Mouse (Mus musculus): Measurements from ENCODE around the gene Mecom. TPM values are rescaled to one million over a fixed set of nuclear protein-coding genes. Genes with fewer than 3 reads are reported as not detected.

Mecom gene
- polyA plus RNA-seq, 1 experiment from 2014 or later: 218 TPM

GRCm38 (mm10) chr3:30560677-30561314, 13.0 kb upstream of the Mecom start:
- WGBS: 48% methylated on average over 6 of the region's 6 CpGs
- Histone ChIP-seq H3K4me3 (ENCODE audit: low read depth, low read length) (no peak overlapping the region), H3K9me3 (ENCODE audit: control insufficient read depth, low read length) (no peaks in the 10 kb centered on the region), H3K36me3 (ENCODE audit: control insufficient read depth, insufficient read depth, low read length) (no peaks in the 10 kb centered on the region), H3K27me3 (ENCODE audit: control insufficient read depth, insufficient read depth, low read length) (no peaks in the 10 kb centered on the region), H3K4me2 (ENCODE audit: low read depth, severe bottlenecking) (no peak overlapping the region), H3K4me1 (ENCODE audit: control insufficient read depth, insufficient read depth, low read length) (no peaks in the 10 kb centered on the region), H3K27ac (replicated peaks; ENCODE audit: low read depth, low read length) (no peak overlapping the region), H3K9ac (ENCODE audit: low read length) (no peak overlapping the region)
- no peak for DNase-seq (ENCODE audit: low spot score)
- no peak for ATAC-seq (ENCODE audit: insufficient number of reproducible peaks, low FRiP score, low TSS enrichment, low read depth)

GRCm38 (mm10) chr3:30553741-30554140, 5.9 kb upstream of the Mecom start:
- Histone ChIP-seq H3K9me3 (ENCODE audit: control insufficient read depth, low read length) (no peaks in the 10 kb centered on the region), H3K27me3 (ENCODE audit: control insufficient read depth, insufficient read depth, low read length) (no peaks in the 10 kb centered on the region), H3K4me2 (ENCODE audit: low read depth, severe bottlenecking) (no peak overlapping the region), H3K9ac (ENCODE audit: low read length) (no peak overlapping the region), H3K4me1 (ENCODE audit: control insufficient read depth, insufficient read depth, low read length) (peaks cover 5% of the 10 kb centered on the region; the same call in 1 of the 2 replicates), H3K4me3 (ENCODE audit: low read depth, low read length) (no peak overlapping the region), H3K27ac (replicated peaks; ENCODE audit: low read depth, low read length) (no peak overlapping the region), H3K36me3 (ENCODE audit: control insufficient read depth, insufficient read depth, low read length) (no peaks in the 10 kb centered on the region)
- no peak for ATAC-seq (ENCODE audit: insufficient number of reproducible peaks, low FRiP score, low TSS enrichment, low read depth)
- DNase-seq (ENCODE audit: low spot score): no peak
- 73% methylated on average over 6 of the region's 6 CpGs for WGBS

GRCm38 (mm10) chr3:30550218-30550617, 2.4 kb upstream of the Mecom start:
- Histone ChIP-seq H3K4me3 (ENCODE audit: low read depth, low read length) (no peak overlapping the region), H3K27ac (replicated peaks; ENCODE audit: low read depth, low read length) (no peak overlapping the region), H3K4me1 (ENCODE audit: control insufficient read depth, insufficient read depth, low read length) (peaks cover 21% of the 10 kb centered on the region), H3K9ac (ENCODE audit: low read length) (no peak overlapping the region), H3K9me3 (ENCODE audit: control insufficient read depth, low read length) (no peaks in the 10 kb centered on the region), H3K4me2 (ENCODE audit: low read depth, severe bottlenecking) (no peak overlapping the region), H3K36me3 (ENCODE audit: control insufficient read depth, insufficient read depth, low read length) (no peaks in the 10 kb centered on the region), H3K27me3 (ENCODE audit: control insufficient read depth, insufficient read depth, low read length) (no peaks in the 10 kb centered on the region)
- ATAC-seq (ENCODE audit: insufficient number of reproducible peaks, low FRiP score, low TSS enrichment, low read depth): no peak
- no peak for DNase-seq (ENCODE audit: low spot score)
- 60% methylated on average over 2 of the region's 2 CpGs for WGBS

- ATAC-seq (ENCODE audit: insufficient number of reproducible peaks, low FRiP score, low TSS enrichment, low read depth): no peak
- no peak for DNase-seq (ENCODE audit: low spot score)
- H3K27ac ChIP-seq (replicated peaks; ENCODE audit: low read depth, low read length): no peak overlapping the region
Observed at GRCm38 (mm10) chr3:30548928-30549327, 1.1 kb upstream of the Mecom start.

GRCm38 (mm10) chr3:30546831-30547369, 908 bp downstream of the Mecom start:
- Histone ChIP-seq H3K9ac (ENCODE audit: low read length) (no peak overlapping the region), H3K27me3 (ENCODE audit: control insufficient read depth, insufficient read depth, low read length) (no peaks in the 10 kb centered on the region), H3K4me1 (ENCODE audit: control insufficient read depth, insufficient read depth, low read length) (peaks cover 21% of the 10 kb centered on the region), H3K4me3 (ENCODE audit: low read depth, low read length) (no peak overlapping the region), H3K27ac (replicated peaks; ENCODE audit: low read depth, low read length) (no peak overlapping the region), H3K36me3 (ENCODE audit: control insufficient read depth, insufficient read depth, low read length) (no peaks in the 10 kb centered on the region), H3K4me2 (ENCODE audit: low read depth, severe bottlenecking) (no peak overlapping the region), H3K9me3 (ENCODE audit: control insufficient read depth, low read length) (no peaks in the 10 kb centered on the region)
- ATAC-seq (ENCODE audit: insufficient number of reproducible peaks, low FRiP score, low TSS enrichment, low read depth) (no peak), DNase-seq (ENCODE audit: low spot score) (peak; percentile 34)
- WGBS: 63% methylated on average over 11 of the region's 11 CpGs

More at GRCm38 (mm10) chr3:30548928-30549327, 1.1 kb upstream of the Mecom start:
- WGBS: 72% methylated on average over 7 of the region's 7 CpGs
- Histone ChIP-seq H3K4me1 (ENCODE audit: control insufficient read depth, insufficient read depth, low read length) (peaks cover 21% of the 10 kb centered on the region), H3K9me3 (ENCODE audit: control insufficient read depth, low read length) (no peaks in the 10 kb centered on the region), H3K9ac (ENCODE audit: low read length) (no peak overlapping the region), H3K4me3 (ENCODE audit: low read depth, low read length) (no peak overlapping the region), H3K36me3 (ENCODE audit: control insufficient read depth, insufficient read depth, low read length) (no peaks in the 10 kb centered on the region), H3K4me2 (ENCODE audit: low read depth, severe bottlenecking) (no peak overlapping the region), H3K27me3 (ENCODE audit: control insufficient read depth, insufficient read depth, low read length) (no peaks in the 10 kb centered on the region)

- H3K4me1 ChIP-seq (ENCODE audit: control insufficient read depth, insufficient read depth, low read length): peaks cover 21% of the 10 kb centered on the region
- peak; percentile 27 for DNase-seq (ENCODE audit: low spot score)
- H3K9ac ChIP-seq (ENCODE audit: low read length): no peak overlapping the region
- no peaks in the 10 kb centered on the region for H3K27me3 ChIP-seq (ENCODE audit: control insufficient read depth, insufficient read depth, low read length)
- no peaks in the 10 kb centered on the region for H3K36me3 ChIP-seq (ENCODE audit: control insufficient read depth, insufficient read depth, low read length)
- no peaks in the 10 kb centered on the region for H3K9me3 ChIP-seq (ENCODE audit: control insufficient read depth, low read length)
- no peak overlapping the region for H3K4me2 ChIP-seq (ENCODE audit: low read depth, severe bottlenecking)
- H3K27ac ChIP-seq (replicated peaks; ENCODE audit: low read depth, low read length): no peak overlapping the region
- 60% methylated on average over 13 of the region's 13 CpGs for WGBS
- H3K4me3 ChIP-seq (ENCODE audit: low read depth, low read length): no peak overlapping the region
- no peak for ATAC-seq (ENCODE audit: insufficient number of reproducible peaks, low FRiP score, low TSS enrichment, low read depth)
Observed at GRCm38 (mm10) chr3:30546366-30546765, 1.4 kb downstream of the Mecom start.

- Histone ChIP-seq H3K9me3 (ENCODE audit: control insufficient read depth, low read length) (no peaks in the 10 kb centered on the region), H3K4me1 (ENCODE audit: control insufficient read depth, insufficient read depth, low read length) (peaks cover 21% of the 10 kb centered on the region), H3K4me3 (ENCODE audit: low read depth, low read length) (no peak overlapping the region), H3K27me3 (ENCODE audit: control insufficient read depth, insufficient read depth, low read length) (no peaks in the 10 kb centered on the region), H3K9ac (ENCODE audit: low read length) (no peak overlapping the region), H3K27ac (replicated peaks; ENCODE audit: low read depth, low read length) (no peak overlapping the region), H3K4me2 (ENCODE audit: low read depth, severe bottlenecking) (no peak overlapping the region), H3K36me3 (ENCODE audit: control insufficient read depth, insufficient read depth, low read length) (no peaks in the 10 kb centered on the region)
- WGBS: 86% methylated on average over 5 of the region's 5 CpGs
- ATAC-seq (ENCODE audit: insufficient number of reproducible peaks, low FRiP score, low TSS enrichment, low read depth) (no peak), DNase-seq (ENCODE audit: low spot score) (no peak)
Observed at GRCm38 (mm10) chr3:30545246-30545645, 2.6 kb downstream of the Mecom start.

GRCm38 (mm10) chr3:30544305-30544704, 3.5 kb downstream of the Mecom start:
- H3K27me3 ChIP-seq (ENCODE audit: control insufficient read depth, insufficient read depth, low read length): no peaks in the 10 kb centered on the region
- ATAC-seq (ENCODE audit: insufficient number of reproducible peaks, low FRiP score, low TSS enrichment, low read depth) (no peak), DNase-seq (ENCODE audit: low spot score) (no peak)
- 40% methylated on average over 5 of the region's 5 CpGs for WGBS
- no peak overlapping the region for H3K9ac ChIP-seq (ENCODE audit: low read length)
- no peak overlapping the region for H3K27ac ChIP-seq (replicated peaks; ENCODE audit: low read depth, low read length)
- H3K4me3 ChIP-seq (ENCODE audit: low read depth, low read length): no peak overlapping the region
- no peaks in the 10 kb centered on the region for H3K36me3 ChIP-seq (ENCODE audit: control insufficient read depth, insufficient read depth, low read length)
- no peaks in the 10 kb centered on the region for H3K9me3 ChIP-seq (ENCODE audit: control insufficient read depth, low read length)
- H3K4me1 ChIP-seq (ENCODE audit: control insufficient read depth, insufficient read depth, low read length): peaks cover 20% of the 10 kb centered on the region
- no peak overlapping the region for H3K4me2 ChIP-seq (ENCODE audit: low read depth, severe bottlenecking)

GRCm38 (mm10) chr3:30535821-30536220, 12.0 kb downstream of the Mecom start:
- no peak overlapping the region for H3K9ac ChIP-seq (ENCODE audit: low read length)
- no peak overlapping the region for H3K4me2 ChIP-seq (ENCODE audit: low read depth, severe bottlenecking)
- no peak for DNase-seq (ENCODE audit: low spot score)
- ATAC-seq (ENCODE audit: insufficient number of reproducible peaks, low FRiP score, low TSS enrichment, low read depth): no peak
- 88% methylated on average over 11 of the region's 11 CpGs for WGBS
- H3K27me3 ChIP-seq (ENCODE audit: control insufficient read depth, insufficient read depth, low read length): no peaks in the 10 kb centered on the region
- no peaks in the 10 kb centered on the region for H3K36me3 ChIP-seq (ENCODE audit: control insufficient read depth, insufficient read depth, low read length)
- no peaks in the 10 kb centered on the region for H3K9me3 ChIP-seq (ENCODE audit: control insufficient read depth, low read length)
- no peaks in the 10 kb centered on the region for H3K4me1 ChIP-seq (ENCODE audit: control insufficient read depth, insufficient read depth, low read length)
- H3K4me3 ChIP-seq (ENCODE audit: low read depth, low read length): no peak overlapping the region
- H3K27ac ChIP-seq (replicated peaks; ENCODE audit: low read depth, low read length): no peak overlapping the region

Measured in limb, embryonic 11.5 days (tissue).